Mouse (Mus musculus) embryonic facial prominence, embryonic 15.5 days (tissue): ENCODE measurements around the gene Patj. TPM values are rescaled to one million over a fixed set of nuclear protein-coding genes. Genes with fewer than 3 reads are reported as not detected.

Source experiments
- ATAC-seq: fragments of 200-750 bp; cut with Nextera tagmentation; 2 replicates; pipeline ENCODE4 v1.8.0; 2017; ENCODE audit warnings: low read depth, moderate TSS enrichment; ENCODE audit not compliant: insufficient number of reproducible peaks, low FRiP score, low TSS enrichment
- H3K27ac ChIP-seq: fragments of 300-500 bp; sonication (generic); replicated peaks from 2 replicates; pipeline ENCODE4 v1.5.1; 2015; ENCODE audit warnings: mild to moderate bottlenecking, inconsistent platforms
- H3K27me3 ChIP-seq: fragments of 300-500 bp; sonication (generic); 2 replicates; pipeline ENCODE4 v1.6.1; 2015; ENCODE audit warnings: inconsistent platforms
- H3K36me3 ChIP-seq: fragments of 300-500 bp; sonication (generic); 2 replicates; pipeline ENCODE4 v1.6.1; 2015; ENCODE audit warnings: mild to moderate bottlenecking, inconsistent platforms
- H3K4me1 ChIP-seq: fragments of 300-500 bp; sonication (generic); 2 replicates; pipeline ENCODE4 v1.6.1; 2015; ENCODE audit warnings: inconsistent platforms
- H3K4me2 ChIP-seq: fragments of 300-500 bp; sonication (generic); replicated peaks from 2 replicates; pipeline ENCODE4 v1.6.1; 2015; ENCODE audit warnings: mild to moderate bottlenecking, inconsistent platforms
- H3K4me3 ChIP-seq: fragments of 300-500 bp; sonication (generic); replicated peaks from 2 replicates; pipeline ENCODE4 v1.5.1; 2015; ENCODE audit warnings: mild to moderate bottlenecking, inconsistent platforms
- H3K9ac ChIP-seq: fragments of 300-500 bp; sonication (generic); 2 replicates; pipeline ENCODE4 v1.6.1; 2015; ENCODE audit warnings: inconsistent platforms
- H3K9me3 ChIP-seq: fragments of 300-500 bp; sonication (generic); replicated peaks from 2 replicates; pipeline ENCODE4 v1.6.1; 2016; ENCODE audit warnings: inconsistent platforms
- WGBS: fragments of 180-500 bp; shearing (Covaris S2); methylation state at CpG from one replicate; pipeline ENCODE4 v1.1.7; 2015; 5-methylcytosine and 5-hydroxymethylcytosine counted together
- polyA plus RNA-seq: library from polyadenylated mRNA; unstranded; fragments of >200 nt; fragmentation: Nextera tagmentation; extraction: Ambion mirVana; gene quantifications from 2 replicates; pipeline ENCODE4 v1.2.1, GENCODE M21; 2015

Patj gene
- polyA plus RNA-seq, 1 experiment from 2014 or later: 10.4 TPM

DNA sequence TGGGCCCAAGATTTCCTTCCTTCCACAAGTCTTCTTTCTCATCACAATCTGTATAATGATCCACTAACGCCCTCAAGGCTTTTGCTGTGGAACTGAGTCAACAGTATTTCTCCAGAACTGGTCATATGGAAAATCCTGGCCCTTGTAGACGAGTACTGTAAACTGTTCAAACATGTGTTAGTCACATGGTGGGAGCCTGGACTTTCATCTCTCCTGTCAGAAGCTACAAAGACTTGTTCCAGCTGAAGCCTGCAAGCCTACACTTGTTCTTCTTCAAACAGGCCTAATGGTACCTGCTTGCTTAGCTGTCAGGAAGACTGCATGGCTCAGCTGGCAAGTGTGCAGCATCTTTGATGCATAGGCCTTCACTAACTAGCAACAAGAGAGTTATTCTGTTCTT, 264.9 kb downstream of the Patj start:
- Histone ChIP-seq H3K27ac (no peak overlapping the region), H3K36me3 (no peaks in the 10 kb centered on the region; the same call in 1 of the 2 replicates), H3K4me3 (no peak overlapping the region), H3K4me1 (peaks cover 3% of the 10 kb centered on the region; the same call in 1 of the 2 replicates), H3K27me3 (no peaks in the 10 kb centered on the region), H3K9ac (no peak overlapping the region), H3K4me2 (no peak overlapping the region), H3K9me3 (peaks cover 4% of the 10 kb centered on the region; the same call in 1 of the 2 replicates)
- no peak; the same call in 1 of the 2 replicates for ATAC-seq
- 64% methylated on average over 2 of the region's 2 CpGs for WGBS

DNA sequence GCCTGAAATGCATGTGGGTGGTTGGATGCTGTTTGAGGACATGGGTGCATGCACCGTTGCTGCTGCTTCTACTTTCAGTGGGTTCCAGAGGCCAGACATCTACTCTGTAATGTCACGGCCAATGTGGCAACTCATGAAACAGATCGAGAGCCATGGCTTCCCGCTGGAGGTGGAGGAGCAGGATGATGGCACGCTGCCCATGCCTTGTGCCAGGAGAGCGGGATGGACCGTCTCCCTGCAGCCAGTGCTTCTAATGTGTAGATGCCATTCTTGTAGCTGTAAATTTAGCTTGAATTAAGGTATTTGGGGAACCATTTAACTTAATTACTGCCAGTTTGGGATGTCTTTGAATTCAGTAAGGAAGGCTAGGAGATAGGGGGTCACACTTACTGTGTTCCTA, 270.3 kb downstream of the Patj start:
- H3K4me2 ChIP-seq: no peak overlapping the region
- H3K36me3 ChIP-seq: no peaks in the 10 kb centered on the region; the same call in 1 of the 2 replicates
- no peak overlapping the region for H3K27ac ChIP-seq
- H3K9ac ChIP-seq: no peak overlapping the region
- H3K4me1 ChIP-seq: no peaks in the 10 kb centered on the region; the same call in 1 of the 2 replicates
- no peaks in the 10 kb centered on the region for H3K27me3 ChIP-seq
- ATAC-seq: no peak
- H3K4me3 ChIP-seq: no peak overlapping the region
- peaks cover 4% of the 10 kb centered on the region; the same call in 1 of the 2 replicates for H3K9me3 ChIP-seq
- WGBS: 88% methylated on average over 7 of the region's 7 CpGs

DNA sequence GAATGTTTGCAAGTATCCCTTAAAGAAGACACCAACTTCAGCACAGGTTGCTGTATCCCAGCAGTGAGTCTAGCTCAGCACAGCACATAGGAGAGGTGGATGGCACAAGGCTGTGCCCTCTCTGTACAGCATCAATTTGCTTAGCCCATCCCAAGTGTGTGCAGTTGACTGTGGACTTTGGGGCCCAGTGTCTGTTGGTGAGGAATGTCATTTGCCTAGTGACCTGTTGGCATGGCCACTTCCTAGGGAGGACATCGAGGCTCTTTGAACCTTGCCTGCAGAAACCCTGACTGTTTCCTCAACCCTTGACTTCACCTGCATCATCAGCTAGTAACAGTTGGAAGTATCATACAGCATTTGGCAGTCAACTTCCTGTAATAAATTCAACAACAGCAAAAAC, 270.9 kb downstream of the Patj start:
- no peaks in the 10 kb centered on the region; the same call in 1 of the 2 replicates for H3K36me3 ChIP-seq
- no peaks in the 10 kb centered on the region for H3K27me3 ChIP-seq
- no peak overlapping the region for H3K4me2 ChIP-seq
- no peak overlapping the region for H3K4me3 ChIP-seq
- H3K27ac ChIP-seq: no peak overlapping the region
- ATAC-seq: no peak
- H3K9ac ChIP-seq: no peak overlapping the region
- 83% methylated on average over 1 of the region's 1 CpGs for WGBS
- H3K4me1 ChIP-seq: no peaks in the 10 kb centered on the region
- peaks cover 4% of the 10 kb centered on the region; the same call in 1 of the 2 replicates for H3K9me3 ChIP-seq

DNA sequence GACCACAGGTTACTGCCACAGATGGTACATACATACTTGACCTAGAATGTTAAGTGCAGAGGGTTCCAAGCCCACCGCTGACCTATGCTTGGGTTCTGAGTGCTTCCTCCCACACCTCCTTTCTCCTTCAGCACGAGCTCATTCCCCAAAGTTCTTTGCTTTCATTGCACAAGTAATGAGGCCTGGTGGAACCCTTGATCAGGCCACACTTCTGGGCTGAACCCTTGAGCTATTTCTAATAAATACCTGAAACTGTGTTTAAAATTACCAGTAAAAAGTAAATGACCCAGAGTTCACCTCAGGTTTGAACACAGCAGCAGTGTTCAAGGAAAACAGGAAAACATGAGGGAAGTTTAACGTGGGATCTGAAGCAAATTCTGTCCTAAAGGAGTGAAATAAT, 271.4 kb downstream of the Patj start:
- no peaks in the 10 kb centered on the region for H3K4me1 ChIP-seq
- no peak overlapping the region for H3K4me3 ChIP-seq
- WGBS: 66% methylated on average over 3 of the region's 3 CpGs
- H3K9ac ChIP-seq: no peak overlapping the region
- H3K9me3 ChIP-seq: peaks cover 4% of the 10 kb centered on the region; the same call in 1 of the 2 replicates
- no peak overlapping the region for H3K27ac ChIP-seq
- no peak for ATAC-seq
- no peaks in the 10 kb centered on the region for H3K27me3 ChIP-seq
- H3K36me3 ChIP-seq: no peaks in the 10 kb centered on the region; the same call in 1 of the 2 replicates
- H3K4me2 ChIP-seq: no peak overlapping the region

DNA sequence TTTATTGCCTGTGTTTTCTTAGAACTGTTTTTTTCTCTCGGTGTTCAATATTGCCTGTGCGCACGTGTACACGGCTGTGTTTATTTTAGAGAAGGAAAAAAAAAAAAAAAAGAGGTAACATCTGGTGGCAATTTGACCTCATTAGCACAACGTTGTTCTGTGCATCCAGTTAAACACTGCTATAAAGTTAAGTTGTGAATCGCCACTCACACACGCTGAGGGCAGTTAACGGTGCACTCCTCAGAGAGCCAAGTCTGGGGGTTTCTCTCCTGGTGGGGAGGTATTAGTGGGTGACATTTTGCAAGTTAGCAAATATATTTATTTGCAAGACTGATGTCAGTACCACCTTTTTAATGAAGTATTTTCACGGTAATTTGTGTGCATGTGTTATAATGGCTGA, 281.9 kb downstream of the Patj start:
- Histone ChIP-seq H3K36me3 (no peaks in the 10 kb centered on the region), H3K4me2 (no peak overlapping the region), H3K4me1 (peaks cover 6% of the 10 kb centered on the region; the same call in 1 of the 2 replicates), H3K9me3 (no peaks in the 10 kb centered on the region), H3K9ac (no peak overlapping the region), H3K27ac (no peak overlapping the region), H3K27me3 (no peaks in the 10 kb centered on the region), H3K4me3 (no peak overlapping the region)
- ATAC-seq: no peak
- 35% methylated on average over 9 of the region's 9 CpGs for WGBS

DNA sequence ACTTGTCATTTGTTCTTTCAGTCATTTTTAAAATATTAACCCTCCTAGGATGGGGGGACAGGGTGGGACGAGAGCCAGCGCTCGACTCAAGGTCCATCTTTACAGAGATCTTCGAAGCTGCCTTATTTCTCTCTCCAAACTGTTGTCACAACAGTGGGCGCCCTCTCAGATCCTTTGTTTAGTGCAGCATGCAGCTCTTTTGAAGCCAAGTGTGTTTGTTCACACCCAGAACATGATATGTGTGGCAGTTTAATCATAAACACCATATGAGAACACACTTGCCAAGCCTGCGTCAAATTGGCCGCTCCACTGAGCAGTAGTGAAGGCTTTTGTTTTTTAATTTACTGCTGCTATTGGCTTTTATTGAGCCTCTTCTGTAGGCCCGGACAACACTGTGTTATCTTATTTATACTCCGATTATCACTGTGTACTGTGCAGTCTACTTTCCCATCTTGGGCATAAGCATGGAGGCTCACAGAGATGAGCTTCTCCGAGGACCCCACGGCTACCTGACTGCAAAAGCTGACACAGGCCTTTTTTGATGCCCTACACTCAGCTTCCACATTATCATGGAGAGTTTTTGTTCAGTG, 291.2 kb downstream of the Patj start:
- 0 out of 2 replicates have a peak, but pooled peaks cover 3% of the 10 kb centered on the region for H3K9me3 ChIP-seq
- H3K27me3 ChIP-seq: no peaks in the 10 kb centered on the region
- no peak for ATAC-seq
- H3K4me2 ChIP-seq: no peak overlapping the region
- H3K4me3 ChIP-seq: no peak overlapping the region
- no peaks in the 10 kb centered on the region for H3K4me1 ChIP-seq
- H3K9ac ChIP-seq: no peak overlapping the region
- H3K36me3 ChIP-seq: peaks cover 17% of the 10 kb centered on the region
- WGBS: 89% methylated on average over 11 of the region's 11 CpGs
- no peak overlapping the region for H3K27ac ChIP-seq

DNA sequence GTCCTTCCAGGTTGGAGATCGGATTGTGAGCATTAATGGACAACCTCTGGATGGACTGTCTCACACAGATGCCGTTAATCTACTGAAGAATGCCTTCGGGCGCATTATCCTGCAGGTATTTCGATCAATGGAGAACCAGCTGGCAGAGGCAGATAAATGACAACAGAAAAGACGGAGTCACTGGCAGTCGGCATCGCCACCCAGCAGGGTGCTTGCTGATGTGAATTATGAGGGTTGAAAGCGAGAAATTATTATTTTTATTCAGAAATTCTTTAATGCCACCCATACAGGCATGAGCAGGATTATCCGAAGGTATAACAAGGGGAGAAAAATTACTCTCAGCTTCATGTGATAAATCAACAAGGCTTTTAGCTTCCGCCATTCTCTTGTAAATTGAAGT, 292.5 kb downstream of the Patj start:
- Histone ChIP-seq H3K27ac (no peak overlapping the region), H3K9ac (no peak overlapping the region), H3K4me2 (no peak overlapping the region), H3K9me3 (0 out of 2 replicates have a peak, but pooled peaks cover 3% of the 10 kb centered on the region), H3K4me3 (no peak overlapping the region), H3K36me3 (peaks cover 17% of the 10 kb centered on the region), H3K4me1 (no peaks in the 10 kb centered on the region), H3K27me3 (no peaks in the 10 kb centered on the region)
- 80% methylated on average over 11 of the region's 11 CpGs for WGBS
- no peak for ATAC-seq

DNA sequence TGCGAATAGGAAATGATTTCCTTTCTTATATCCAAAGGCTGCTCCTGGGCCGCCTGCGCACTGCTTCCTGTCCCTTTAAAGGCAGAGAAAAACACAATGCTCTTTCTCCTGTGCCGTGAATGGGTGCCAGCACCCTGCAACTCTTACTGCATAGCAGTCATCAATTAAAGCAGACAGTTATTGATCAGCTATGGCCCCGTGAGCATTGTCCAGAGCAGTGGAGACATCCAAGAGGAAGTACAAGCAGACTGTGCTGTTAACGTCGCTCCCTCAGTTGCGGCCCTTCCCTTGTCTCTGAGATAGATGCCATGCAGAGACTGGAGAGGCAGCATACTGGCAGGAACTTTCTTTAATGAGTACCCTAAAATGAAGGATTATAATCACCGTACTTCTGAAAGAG, 292.9 kb downstream of the Patj start:
- Histone ChIP-seq H3K4me1 (no peaks in the 10 kb centered on the region), H3K36me3 (peaks cover 17% of the 10 kb centered on the region), H3K27ac (no peak overlapping the region), H3K4me3 (no peak overlapping the region), H3K27me3 (no peaks in the 10 kb centered on the region), H3K9me3 (0 out of 2 replicates have a peak, but pooled peaks cover 3% of the 10 kb centered on the region), H3K9ac (no peak overlapping the region), H3K4me2 (no peak overlapping the region)
- WGBS: 89% methylated on average over 9 of the region's 9 CpGs
- no peak for ATAC-seq

DNA sequence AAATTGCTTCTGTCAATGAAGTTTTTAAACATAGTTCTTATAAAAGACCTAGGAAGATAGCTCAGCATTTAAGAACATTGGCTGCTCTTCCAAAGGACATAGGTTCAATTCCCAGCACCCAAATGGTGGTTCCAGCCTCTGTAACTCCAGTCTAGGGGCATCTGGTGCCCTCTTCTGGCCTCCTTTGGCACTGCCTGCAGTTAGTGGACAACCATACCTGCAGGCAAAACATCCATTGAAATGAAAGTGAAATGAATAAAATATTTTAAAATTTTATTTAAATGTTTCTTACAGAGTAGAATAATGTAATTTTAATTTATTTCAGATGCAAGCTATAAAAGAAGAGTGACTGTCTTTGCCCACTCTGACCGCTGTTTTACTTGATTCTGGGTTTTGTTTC, 294.4 kb downstream of the Patj start:
- 0 out of 2 replicates have a peak, but pooled peaks cover 3% of the 10 kb centered on the region for H3K9me3 ChIP-seq
- no peaks in the 10 kb centered on the region for H3K4me1 ChIP-seq
- no peak for ATAC-seq
- H3K36me3 ChIP-seq: peaks cover 17% of the 10 kb centered on the region
- no peak overlapping the region for H3K4me2 ChIP-seq
- WGBS: 74% methylated on average over 1 of the region's 1 CpGs
- H3K9ac ChIP-seq: no peak overlapping the region
- no peak overlapping the region for H3K4me3 ChIP-seq
- H3K27ac ChIP-seq: no peak overlapping the region
- H3K27me3 ChIP-seq: no peaks in the 10 kb centered on the region

DNA sequence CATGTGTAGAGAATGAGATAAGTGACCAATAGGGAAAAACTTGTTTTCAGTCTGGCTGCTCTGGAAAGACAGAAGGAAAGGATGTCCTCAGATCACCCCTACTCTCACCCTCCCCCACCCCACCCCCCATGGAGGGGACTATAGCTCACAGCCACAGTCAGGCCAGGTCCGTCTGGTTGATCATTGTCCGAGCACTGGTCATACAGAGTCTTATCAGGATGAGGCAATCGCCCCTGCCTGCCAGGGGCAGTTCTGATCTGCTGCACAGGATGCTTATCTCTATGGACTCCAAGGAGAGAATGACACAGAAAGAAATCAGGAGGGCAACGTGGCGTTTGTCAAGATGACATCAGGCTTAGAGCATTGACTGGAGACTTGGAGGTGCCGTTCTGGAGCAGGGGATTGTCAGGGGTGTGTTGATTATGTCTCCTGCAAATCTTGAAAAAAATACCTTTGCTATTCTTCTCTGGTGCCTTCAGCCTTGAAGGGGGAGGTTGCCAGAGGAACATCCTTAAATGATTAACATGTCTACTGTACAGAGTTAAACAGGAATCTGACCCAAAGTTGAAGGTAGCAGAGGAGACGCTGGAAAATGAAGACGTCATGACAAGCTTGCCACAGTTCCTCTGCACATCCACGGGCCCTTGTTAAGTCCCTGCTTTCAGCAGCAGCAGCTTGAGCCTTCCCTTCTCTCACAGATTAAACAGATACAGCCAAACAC, 298.0 kb downstream of the Patj start:
- H3K27me3 ChIP-seq: no peaks in the 10 kb centered on the region
- no peak overlapping the region for H3K9ac ChIP-seq
- H3K27ac ChIP-seq: no peak overlapping the region
- no peak overlapping the region for H3K4me2 ChIP-seq
- 0 out of 2 replicates have a peak, but pooled peaks cover 3% of the 10 kb centered on the region for H3K9me3 ChIP-seq
- whole genome bisulfite sequencing: 62% methylated on average over 9 of the region's 9 CpGs
- peaks cover 9% of the 10 kb centered on the region; the same call in 1 of the 2 replicates for H3K36me3 ChIP-seq
- H3K4me3 ChIP-seq: no peak overlapping the region
- no peaks in the 10 kb centered on the region for H3K4me1 ChIP-seq
- ATAC-seq: no peak

DNA sequence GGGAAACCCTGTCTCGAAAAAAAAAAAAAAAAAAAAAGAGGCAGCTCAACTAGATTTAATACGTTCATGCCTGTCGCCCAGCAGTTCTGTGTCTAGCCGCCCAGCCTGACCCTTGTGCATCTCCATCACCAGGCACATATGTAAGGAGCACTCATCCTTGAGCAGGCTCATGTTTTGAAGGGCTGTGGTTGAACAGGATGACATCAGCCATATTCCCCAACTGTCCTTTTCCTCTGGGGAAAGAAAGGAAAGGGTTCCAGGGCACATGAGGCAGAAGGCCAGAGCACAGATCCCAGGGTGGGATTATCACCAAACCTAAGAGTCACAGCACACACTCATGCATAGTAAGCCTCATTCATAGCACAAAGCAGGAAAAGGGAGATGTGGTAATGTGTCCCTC, 302.3 kb downstream of the Patj start:
- Histone ChIP-seq H3K4me2 (no peak overlapping the region), H3K9me3 (no peaks in the 10 kb centered on the region), H3K4me3 (no peak overlapping the region), H3K4me1 (peaks cover 9% of the 10 kb centered on the region), H3K9ac (no peak overlapping the region), H3K27me3 (no peaks in the 10 kb centered on the region), H3K27ac (no peak overlapping the region), H3K36me3 (no peaks in the 10 kb centered on the region)
- WGBS: 81% methylated on average over 4 of the region's 4 CpGs
- ATAC-seq: no peak
